ENCODE assay signal across 15 mouse cellular contexts in the genomic region with DNA sequence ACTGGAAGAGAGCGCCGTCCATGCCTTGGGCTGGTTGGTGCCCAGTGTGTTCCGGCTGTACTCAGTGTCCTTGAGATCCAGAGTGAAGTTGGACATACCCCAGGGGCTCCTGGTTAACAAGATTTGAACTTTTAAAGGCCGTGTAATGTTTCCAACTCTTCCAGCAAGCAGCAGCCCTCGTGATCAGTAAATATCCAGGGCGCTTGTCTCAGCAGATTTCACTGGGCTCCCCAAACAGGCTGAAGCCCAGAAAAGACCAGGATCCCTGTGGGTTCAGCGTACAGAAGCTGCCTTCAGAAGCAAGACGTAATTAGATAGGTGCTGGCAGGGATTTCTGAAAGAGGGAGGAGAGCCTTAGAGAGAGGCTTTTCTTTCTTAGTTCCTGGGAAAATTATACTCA. TPM values are rescaled to one million over a fixed set of nuclear protein-coding genes. Genes with fewer than 3 reads are reported as not detected.
A peak's percentile ranks its signal among the peaks of the same experiment; 100 is the strongest.
DNase-seq lines count a peak whose midpoint lies in the region; ATAC-seq lines count a peak whose summit lies in the region.
"Had no signal": no experiment of that assay in that cellular context is flagged by ENCODE, and none has a peak within 500 bp of the region (broad histone marks: within the 10 kb centered on the region; RNA-seq: fewer than 3 reads in every experiment).

No protein-coding gene starts in this region.

- H3K36me3 ChIP-seq in kidney, embryonic 16.5 days (ENCODE audit: insufficient read depth, low read length): peaks cover 5% of the 10 kb centered on the region; the same call in 1 of the 2 replicates
- H3K36me3 ChIP-seq: stomach, embryonic 15.5 days had no signal

- no peak overlapping the region for H3K27ac ChIP-seq in kidney, embryonic 16.5 days (ENCODE audit: low read length)
- H3K27ac ChIP-seq: embryonic facial prominence, embryonic 12.5 days; liver, embryonic 14.5 days; stomach, embryonic 15.5 days had no signal

- no peak overlapping the region for H3K4me3 ChIP-seq in kidney, embryonic 16.5 days (ENCODE audit: low read length)
- H3K4me3 ChIP-seq: embryonic facial prominence, embryonic 12.5 days; stomach, embryonic 15.5 days had no signal

- no peaks in the 10 kb centered on the region for H3K27me3 ChIP-seq in kidney, embryonic 16.5 days (ENCODE audit: insufficient read depth, low read length)
- H3K27me3 ChIP-seq: embryonic facial prominence, embryonic 12.5 days; stomach, embryonic 15.5 days had no signal

- 71% methylated on average over 8 of the region's 8 CpGs for WGBS in kidney, embryonic 16.5 days

- no peak overlapping the region for H3K4me2 ChIP-seq in kidney, embryonic 16.5 days (replicated peaks; ENCODE audit: low read depth, low read length)
- H3K4me2 ChIP-seq: embryonic facial prominence, embryonic 12.5 days; stomach, embryonic 15.5 days had no signal

- no peaks in the 10 kb centered on the region for H3K9me3 ChIP-seq in kidney, embryonic 16.5 days (ENCODE audit: low read length)
- H3K9me3 ChIP-seq: embryonic facial prominence, embryonic 12.5 days; stomach, embryonic 15.5 days had no signal

- H3K4me1 ChIP-seq in kidney, embryonic 16.5 days (ENCODE audit: insufficient read depth, low read length): peaks cover 3% of the 10 kb centered on the region; the same call in 1 of the 2 replicates
- H3K4me1 ChIP-seq: embryonic facial prominence, embryonic 12.5 days; stomach, embryonic 15.5 days had no signal

- no peak for ATAC-seq in kidney, embryonic 16.5 days (ENCODE audit: low FRiP score, low TSS enrichment)
- ATAC-seq: intestine, postnatal 0 days had no signal

- no peak overlapping the region for H3K9ac ChIP-seq in kidney, embryonic 16.5 days (replicated peaks; ENCODE audit: low read length)
- H3K9ac ChIP-seq: embryonic facial prominence, embryonic 12.5 days; liver, embryonic 14.5 days; stomach, embryonic 15.5 days had no signal

- DNase-seq in adrenal gland, postnatal 10 days: peak; percentile 35
- no peak for DNase-seq in adrenal gland, adult 8-10 months
- DNase-seq in kidney, adult 18-20 months: peak; percentile 48
- peak; percentile 20 for DNase-seq in right cerebral cortex, postnatal 25 days
- no peak for DNase-seq in right cerebral cortex, postnatal 14 days
- DNase-seq in spleen, adult 18-20 months: no peak
- no peak for DNase-seq in embryo, embryonic 10 days (ENCODE audit: low spot score)
- DNase-seq: cerebellum, adult 2 months; lung, postnatal 36 days had no signal

RNA-seq across cellular contexts. Expression of gene Vstm2l, which starts 39.3 kb away (rescaled TPM):
- total RNA-seq in adrenal gland, postnatal 10 days (2021): 10 to 100 TPM in 1 of 2 experiments, 1 to 10 TPM in 1; 7.3 to 15.7 TPM
- total RNA-seq in adrenal gland, adult 8-10 months (2022): 1 to 10 TPM; 1.5 to 4.5 (median 2.4) TPM
- polyA plus RNA-seq in kidney, embryonic 16.5 days (2015; fragmentation: Nextera tagmentation; extraction: Ambion mirVana): 0.21 and 0.22 TPM in 2 replicates
- polyA plus RNA-seq: heart, postnatal 0 days had no signal

Comparison
In these comparisons a context has a peak if more than half of its experiments do, and no peak if none do; other contexts are left out.
1. DNase-seq: peak in adrenal gland, postnatal 10 days (single experiment), kidney, adult 18-20 months (single experiment) and right cerebral cortex, postnatal 25 days (single experiment); none in adrenal gland, adult 8-10 months (single experiment), right cerebral cortex, postnatal 14 days (single experiment), spleen, adult 18-20 months (0 of 2) and embryo, embryonic 10 days (single experiment).